Mouse (Mus musculus): ENCODE data around the gene Dnajb3. TPM values are rescaled to one million over a fixed set of nuclear protein-coding genes. Genes with fewer than 3 reads are reported as not detected.

Gene Dnajb3
- total RNA-seq, 2 experiments from 2014 or later, result not detected

- intact Hi-C loops (cut with DNase I), result no loop called here
- DNase-seq, result no peak
- H3K4me3 ChIP-seq, result no peak overlapping the region
- H3K27ac ChIP-seq, result no peak overlapping the region
- TF ChIP-seq CTCF (IDR thresholded peaks at IDR 0.05), result no peak
These were observed 33.2 kb upstream of the Dnajb3 start for GRCm38 (mm10) chr1:88238771-88239170.

- no peak for TF ChIP-seq CTCF (IDR thresholded peaks at IDR 0.05)
- intact Hi-C loops (cut with DNase I), result no loop called here
- H3K4me3 ChIP-seq, result no peak overlapping the region
- no peak overlapping the region for H3K27ac ChIP-seq
- DNase-seq, result peak; percentile 19
These were observed 31.7 kb upstream of the Dnajb3 start for GRCm38 (mm10) chr1:88237311-88237710.

- intact Hi-C loops (cut with DNase I), result no loop called here
- TF ChIP-seq CTCF (IDR thresholded peaks at IDR 0.05), result no peak
- H3K27ac ChIP-seq, result no peak overlapping the region
- no peak overlapping the region for H3K4me3 ChIP-seq
- DNase-seq, result peak; percentile 8
These were observed 30.4 kb upstream of the Dnajb3 start for GRCm38 (mm10) chr1:88235894-88236415.

- intact Hi-C loops (cut with DNase I), result no loop called here
- peak; percentile 36 for DNase-seq
- Histone ChIP-seq H3K4me3 (no peak overlapping the region), H3K27ac (no peak overlapping the region)
- no peak for TF ChIP-seq CTCF (IDR thresholded peaks at IDR 0.05)
These were observed 29.7 kb upstream of the Dnajb3 start for GRCm38 (mm10) chr1:88235046-88235893.

- intact Hi-C loops (cut with DNase I), result no loop called here
- Histone ChIP-seq H3K4me3 (no peak overlapping the region), H3K27ac (no peak overlapping the region)
- no peak for TF ChIP-seq CTCF (IDR thresholded peaks at IDR 0.05)
- peak; percentile 27 for DNase-seq
These were observed 29.1 kb upstream of the Dnajb3 start for GRCm38 (mm10) chr1:88234646-88235045.

GRCm38 (mm10) chr1:88234248-88234610 lies 28.6 kb upstream of the Dnajb3 start:
- TF ChIP-seq CTCF (IDR thresholded peaks at IDR 0.05), result no peak
- no peak for DNase-seq
- intact Hi-C loops (cut with DNase I), result no loop called here
- no peak overlapping the region for H3K4me3 ChIP-seq
- H3K27ac ChIP-seq, result no peak overlapping the region

GRCm38 (mm10) chr1:88233421-88234247 lies 28.1 kb upstream of the Dnajb3 start:
- no peak overlapping the region for H3K27ac ChIP-seq
- peak; percentile 47 for DNase-seq
- intact Hi-C loops (cut with DNase I), result no loop called here
- no peak overlapping the region for H3K4me3 ChIP-seq
- no peak for TF ChIP-seq CTCF (IDR thresholded peaks at IDR 0.05)

GRCm38 (mm10) chr1:88232664-88233380 lies 27.2 kb upstream of the Dnajb3 start:
- no peak for DNase-seq
- Histone ChIP-seq H3K4me3 (no peak overlapping the region), H3K27ac (no peak overlapping the region)
- intact Hi-C loops (cut with DNase I), result no loop called here
- TF ChIP-seq CTCF (IDR thresholded peaks at IDR 0.05), result no peak

GRCm38 (mm10) chr1:88231803-88232499 lies 26.4 kb upstream of the Dnajb3 start:
- TF ChIP-seq CTCF (IDR thresholded peaks at IDR 0.05), result no peak
- DNase-seq, result peak; percentile 13
- Histone ChIP-seq H3K4me3 (no peak overlapping the region), H3K27ac (no peak overlapping the region)
- intact Hi-C loops (cut with DNase I), result no loop called here

GRCm38 (mm10) chr1:88230981-88231802 lies 25.6 kb upstream of the Dnajb3 start:
- Histone ChIP-seq H3K4me3 (no peak overlapping the region), H3K27ac (no peak overlapping the region)
- intact Hi-C loops (cut with DNase I), result no loop called here
- TF ChIP-seq CTCF (IDR thresholded peaks at IDR 0.05), result no peak
- no peak for DNase-seq

- DNase-seq, result peak; percentile 28
- intact Hi-C loops (cut with DNase I), result no loop called here
- no peak overlapping the region for H3K27ac ChIP-seq
- H3K4me3 ChIP-seq, result no peak overlapping the region
- no peak for TF ChIP-seq CTCF (IDR thresholded peaks at IDR 0.05)
These were observed 24.8 kb upstream of the Dnajb3 start for GRCm38 (mm10) chr1:88230421-88230820.
